Comparison of ENCODE assay signal across 19 mouse cellular contexts in genomic region chrX:13311396-13311795, GRCm38 (mm10). TPM values are rescaled to one million over a fixed set of nuclear protein-coding genes. Genes with fewer than 3 reads are reported as not detected.
DNase-seq lines count a peak whose midpoint lies in the region; ATAC-seq and TF ChIP-seq lines count a peak whose summit lies in the region.
"Had no signal": no experiment of that assay in that cellular context is flagged by ENCODE, and none has a peak within 500 bp of the region (broad histone marks: within the 10 kb centered on the region; RNA-seq: fewer than 3 reads in every experiment).

No protein-coding gene starts in this region.

- 57% methylated on average over 4 of the region's 4 CpGs for WGBS in lung, postnatal 0 days
- WGBS in forebrain, embryonic 11.5 days = 84% methylated on average over 4 of the region's 4 CpGs

- TF ChIP-seq CTCF in lung, postnatal 0 days (IDR thresholded peaks at IDR 0.05) = no peak

- no peak overlapping the region for H3K4me2 ChIP-seq in lung, postnatal 0 days (replicated peaks; ENCODE audit: low read depth, low read length)
- H3K4me2 ChIP-seq in forebrain, embryonic 11.5 days (ENCODE audit: low read depth, low read length, severe bottlenecking) = no peak overlapping the region
- H3K4me2 ChIP-seq: heart, embryonic 12.5 days; liver, embryonic 13.5 days; midbrain, embryonic 15.5 days; neural tube, embryonic 13.5 days had no signal

- H3K27ac ChIP-seq in lung, postnatal 0 days (ENCODE audit: low read length) = no peak overlapping the region
- no peak overlapping the region for H3K27ac ChIP-seq in forebrain, embryonic 11.5 days (ENCODE audit: low read depth, low read length)
- H3K27ac ChIP-seq: limb, embryonic 10.5 days; liver, embryonic 13.5 days; macrophage; midbrain, embryonic 15.5 days; neural tube, embryonic 13.5 days had no signal

- peak; percentile 41 for DNase-seq in lung, postnatal 0 days (ENCODE audit: low spot score)
- no peak for DNase-seq in lung, postnatal 14 days
- DNase-seq in naive thymus-derived CD4-positive, alpha-beta T cell, adult 2 months (ENCODE audit: low read depth) = peak; percentile 23
- peak; percentile 40 for DNase-seq in thymus, postnatal 25 days
- no peak for DNase-seq in urinary bladder, postnatal 36 days (ENCODE audit: low spot score in 2 of 2)
- DNase-seq in retina, postnatal 1 day = no peak
- no peak for DNase-seq in forebrain, embryonic 11.5 days (ENCODE audit: low spot score)
- DNase-seq: adrenal gland, postnatal 25 days; cerebellum, adult 9-10 months; embryo, embryonic 11 days; heart, postnatal 4 days; liver, embryonic 13.5 days had no signal

- no peaks in the 10 kb centered on the region for H3K36me3 ChIP-seq in lung, postnatal 0 days (ENCODE audit: insufficient read depth, low read length)
- H3K36me3 ChIP-seq in forebrain, embryonic 11.5 days (ENCODE audit: control insufficient read depth, insufficient read depth, low read length) = no peaks in the 10 kb centered on the region
- H3K36me3 ChIP-seq: heart, embryonic 12.5 days; limb, embryonic 10.5 days; liver, embryonic 13.5 days; midbrain, embryonic 15.5 days; neural tube, embryonic 13.5 days had no signal

- TF ChIP-seq EP300 in lung, postnatal 0 days (IDR thresholded peaks at IDR 0.05) = no peak

- H3K4me1 ChIP-seq in lung, postnatal 0 days (ENCODE audit: insufficient read depth, low read depth, low read length) = no peaks in the 10 kb centered on the region
- H3K4me1 ChIP-seq in forebrain, embryonic 11.5 days (replicated peaks; ENCODE audit: control insufficient read depth, insufficient read depth, low read length) = no peaks in the 10 kb centered on the region
- H3K4me1 ChIP-seq: heart, embryonic 12.5 days; limb, embryonic 10.5 days; liver, embryonic 13.5 days; midbrain, embryonic 15.5 days; neural tube, embryonic 13.5 days had no signal

- no peaks in the 10 kb centered on the region for H3K9me3 ChIP-seq in lung, postnatal 0 days (ENCODE audit: low read length)
- no peaks in the 10 kb centered on the region for H3K9me3 ChIP-seq in forebrain, embryonic 11.5 days (ENCODE audit: control insufficient read depth, low read length)
- H3K9me3 ChIP-seq: heart, embryonic 12.5 days; limb, embryonic 10.5 days; liver, embryonic 13.5 days; midbrain, embryonic 15.5 days; neural tube, embryonic 13.5 days had no signal

- ATAC-seq in lung, postnatal 0 days = no peak
- ATAC-seq in common myeloid progenitor, adult 5-6 weeks (replicated peaks; ENCODE audit: low read depth, poor library complexity, severe bottlenecking) = peak; percentile 99
- ATAC-seq in forebrain, embryonic 11.5 days (replicated peaks; ENCODE audit: low FRiP score) = no peak
- ATAC-seq: midbrain, embryonic 15.5 days had no signal

- no peak overlapping the region for H3K4me3 ChIP-seq in lung, postnatal 0 days (ENCODE audit: low read depth, low read length)
- no peak overlapping the region for H3K4me3 ChIP-seq in forebrain, embryonic 11.5 days (ENCODE audit: low read depth, low read length)
- H3K4me3 ChIP-seq: erythroblast, embryonic 14.5 days; heart, embryonic 12.5 days; limb, embryonic 10.5 days; liver, embryonic 13.5 days; midbrain, embryonic 15.5 days; neural tube, embryonic 13.5 days had no signal

- H3K27me3 ChIP-seq in lung, postnatal 0 days (replicated peaks; ENCODE audit: insufficient read depth, low read length) = no peaks in the 10 kb centered on the region
- no peaks in the 10 kb centered on the region for H3K27me3 ChIP-seq in forebrain, embryonic 11.5 days (ENCODE audit: control insufficient read depth, insufficient read depth, low read length)
- H3K27me3 ChIP-seq: liver, embryonic 13.5 days had no signal

- no peak overlapping the region for H3K9ac ChIP-seq in lung, postnatal 0 days (replicated peaks; ENCODE audit: low read depth)
- no peak overlapping the region for H3K9ac ChIP-seq in forebrain, embryonic 11.5 days (ENCODE audit: low read length)
- H3K9ac ChIP-seq: heart, embryonic 12.5 days; liver, embryonic 13.5 days; midbrain, embryonic 15.5 days; neural tube, embryonic 13.5 days had no signal

RNA-seq across cellular contexts. Expression of gene Ddx3x, which starts 30.6 kb away (rescaled TPM):
- polyA plus RNA-seq in lung, postnatal 0 days (2015; fragmentation: Nextera tagmentation; extraction: Ambion mirVana) = 81.8 and 85.2 TPM in 2 replicates
- 557 and 585 TPM in 2 replicates for total RNA-seq in common myeloid progenitor, adult 5-6 weeks (2017)
- 193 and 198 TPM in 2 replicates for polyA plus RNA-seq in forebrain, embryonic 11.5 days (2014; fragmentation: Nextera tagmentation; extraction: Ambion mirVana)

Comparison
In these comparisons a context has a peak if more than half of its experiments do, and no peak if none do; other contexts are left out.
1. DNase-seq: peak in lung, postnatal 0 days (single experiment), naive thymus-derived CD4-positive, alpha-beta T cell, adult 2 months (single experiment) and thymus, postnatal 25 days (single experiment); none in lung, postnatal 14 days (single experiment), urinary bladder, postnatal 36 days (0 of 2), retina, postnatal 1 day (single experiment) and forebrain, embryonic 11.5 days (single experiment).